Mouse (Mus musculus) liver, embryonic 14.5 days (tissue): ENCODE measurements at regions not wholly inside any gene's neighbourhood (a gene's known extent, or its start where the extent isn't known, plus 50 kb on each side); places are given as distances from the start of the nearest gene placed in this dataset.

Source experiments
- CTCF ChIP-seq: IDR thresholded peaks from 2 replicates; pipeline ENCODE4 v1.5.1; 2016; ENCODE audit warnings: antibody characterized with exemption, low read depth, control low read depth
- EP300 ChIP-seq: IDR thresholded peaks from 2 replicates; pipeline ENCODE4 v1.6.1; 2016; ENCODE audit warnings: antibody characterized with exemption, low read depth

- TF ChIP-seq CTCF (no peak), EP300 (no peak)
Measured at GRCm38 (mm10) chr4:124221736-124222135, 303.9 kb upstream of the 4930535I16Rik start.
